Mouse (Mus musculus) layer of hippocampus, postnatal 25 days (tissue): ENCODE measurements around the gene Klc2. TPM values are rescaled to one million over a fixed set of nuclear protein-coding genes. Genes with fewer than 3 reads are reported as not detected.
A peak's percentile ranks its signal among the peaks of the same experiment; 100 is the strongest.
"Not testable (repeated sequence)": the region's sequence is repeated elsewhere in the genome, so short reads cannot be mapped to it uniquely, and the experiment has no call there.

Source experiments
- DNase-seq, 2 experiments: peaks; one replicate each; pipeline ENCODE4 v3.0.0; 2022; ENCODE audit warnings: mixed read lengths in 2 of 2, low spot score in 1 of 2; ENCODE audit errors: extremely low spot score in 1 of 2
- total RNA-seq, 2 experiments: library from RNA; stranded (reverse); gene quantifications; 2 replicates each; pipeline ENCODE4 v1.2.3; 2021

Gene Klc2
- total RNA-seq, 2 experiments from 2014 or later = 214 to 222 TPM

GRCm38 (mm10) chr19:5106731-5107191, 11.6 kb downstream of the Klc2 start, which contains the start of gene Rab1b:
Rab1b (minus strand) TSS chr19:5107072.
- peak; percentile 94 to 98 for DNase-seq

DNA sequence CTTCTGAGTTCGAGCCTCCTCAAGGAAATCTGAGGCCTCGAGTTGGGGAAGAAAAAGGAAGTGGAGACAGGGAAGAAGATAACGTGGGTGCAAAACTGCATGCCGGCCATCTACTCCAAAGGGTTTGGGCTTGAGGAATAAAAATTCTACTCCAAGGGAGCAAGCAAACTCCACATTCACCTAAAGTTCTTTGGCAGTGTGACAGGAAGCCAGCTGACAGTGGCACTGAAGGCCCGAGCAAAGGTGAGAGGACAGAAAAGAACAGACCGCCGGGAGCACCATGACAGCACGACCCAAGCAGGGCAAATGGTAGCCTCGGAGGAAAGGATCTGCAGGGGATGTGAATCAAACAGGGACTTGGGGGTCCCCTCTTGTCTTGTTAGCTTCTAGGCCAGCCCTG, 12.3 kb downstream of the Klc2 start:
- DNase-seq = no peak

DNA sequence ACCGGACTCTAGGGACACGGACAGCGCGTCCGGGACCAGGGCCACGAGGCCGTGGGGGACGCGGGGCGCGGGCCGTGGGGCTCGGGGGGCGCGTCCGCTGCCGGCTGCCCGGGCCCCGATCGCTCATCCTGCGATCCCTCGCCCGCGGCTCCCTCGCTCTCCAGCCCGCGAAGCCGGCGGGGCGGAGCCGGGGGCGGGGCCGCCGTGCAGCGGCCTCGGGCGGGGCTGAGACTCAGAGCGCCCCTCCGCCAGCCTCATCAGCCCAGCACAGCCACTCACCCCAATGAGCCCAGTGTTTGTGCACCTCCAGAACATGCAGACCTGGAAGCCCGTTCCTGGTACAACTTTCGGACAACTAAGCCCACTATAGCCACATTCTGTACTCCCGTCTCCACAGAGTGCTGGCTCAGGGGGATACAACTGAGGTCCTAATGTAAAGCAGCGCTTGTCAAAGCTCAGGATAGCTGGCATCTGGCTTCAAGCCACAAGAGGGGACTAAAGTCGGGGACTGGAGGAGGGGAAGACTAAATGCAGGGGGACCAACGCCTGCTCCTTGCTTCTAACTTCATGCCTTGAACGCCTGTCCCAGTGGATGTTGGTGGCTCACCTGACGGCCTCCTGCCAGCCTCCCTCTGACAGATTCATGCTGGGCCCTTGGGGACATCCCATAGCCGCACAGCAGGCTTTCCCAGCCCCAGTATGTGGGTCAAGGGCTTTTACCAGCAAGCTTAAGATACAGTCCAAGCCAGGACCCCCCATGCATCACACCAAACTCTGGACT, 19.8 kb downstream of the Klc2 start, which contains the start of gene Cnih2:
TSS of gene Cnih2 (minus strand) at position 159 of the 781 bp plus-strand sequence.
- DNase-seq = peak in 1 of 2 experiments; percentile 58

GRCm38 (mm10) chr19:5097521-5098362, 20.6 kb downstream of the Klc2 start:
- no peak for DNase-seq

- DNase-seq = peak; percentile 60 to 62
Measured at GRCm38 (mm10) chr19:5095887-5096474, 22.4 kb downstream of the Klc2 start.

DNA sequence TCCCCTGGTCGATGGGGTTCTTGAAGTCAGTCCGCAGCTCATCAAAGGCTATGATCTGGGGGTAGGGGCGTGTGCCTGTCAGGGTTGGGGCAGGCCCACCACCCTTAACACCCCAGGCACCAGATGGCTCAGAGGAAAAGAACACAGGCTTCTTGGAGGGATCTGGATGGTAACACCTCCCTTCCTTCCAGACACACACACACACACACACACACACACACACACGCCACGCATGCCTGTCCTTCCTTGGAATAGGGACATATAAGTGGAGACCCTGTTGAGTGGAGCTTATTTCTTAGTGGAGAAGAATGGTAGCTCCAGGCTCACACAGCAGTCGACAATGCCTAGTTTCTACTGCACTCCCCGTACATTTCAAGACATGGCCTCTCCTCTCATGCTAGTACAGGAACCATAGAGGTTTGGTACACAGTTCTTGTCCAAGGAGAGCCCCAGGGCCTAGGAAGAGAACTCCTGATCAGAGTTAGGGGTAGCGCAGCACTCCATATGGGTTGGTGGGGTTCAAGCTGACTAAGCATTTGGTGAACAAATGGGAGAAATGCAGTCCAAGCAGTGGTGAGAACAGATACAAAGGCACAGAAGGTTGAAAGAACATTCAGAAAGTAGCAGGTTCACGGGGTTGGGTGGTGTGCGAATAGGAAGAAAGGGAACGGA, 23.5 kb downstream of the Klc2 start:
- DNase-seq = no peak

DNA sequence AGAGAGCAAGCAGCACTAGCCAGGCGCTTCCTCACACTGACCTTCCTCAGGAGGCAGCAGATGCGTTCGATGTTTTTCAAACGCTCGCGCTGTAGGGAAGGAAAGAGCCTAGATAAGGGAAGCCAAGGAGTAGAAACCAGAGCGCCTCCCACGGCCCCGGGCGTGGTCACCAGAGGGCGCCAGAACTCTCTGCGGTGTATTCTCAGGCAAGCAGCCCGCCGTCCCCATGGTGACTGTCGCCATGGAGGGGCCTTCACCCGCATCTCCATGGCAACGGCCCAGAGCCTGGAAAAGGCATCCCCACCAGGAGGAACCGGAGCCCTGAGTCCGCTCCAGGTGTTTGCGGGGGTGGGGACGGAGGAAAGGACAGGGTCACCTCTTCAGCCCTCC, 24.1 kb downstream of the Klc2 start:
- peak; percentile 96 to 100 for DNase-seq

GRCm38 (mm10) chr19:5093481-5094242, 24.7 kb downstream of the Klc2 start:
- no peak for DNase-seq

- DNase-seq = no peak
Measured at GRCm38 (mm10) chr19:5092083-5092482, 26.3 kb downstream of the Klc2 start.

DNA sequence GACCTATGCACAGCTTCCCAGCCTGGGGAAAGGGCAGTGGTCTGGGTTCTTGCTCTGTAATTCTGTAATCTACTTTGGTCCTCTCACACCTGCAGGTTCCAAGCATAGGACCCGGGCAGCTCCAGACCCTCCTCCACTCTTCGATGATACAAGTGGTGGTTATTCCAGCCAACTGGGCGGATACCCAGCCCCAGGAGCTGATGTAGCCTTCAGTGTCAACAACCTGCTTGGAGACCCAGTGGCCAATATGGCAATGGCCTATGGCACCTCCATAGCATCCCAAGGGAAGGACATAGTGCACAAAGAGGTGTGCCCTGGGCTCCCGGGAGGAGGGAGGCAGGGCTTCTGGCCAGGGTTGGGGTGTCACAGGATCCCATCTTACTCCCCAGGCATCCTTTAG, 29.0 kb downstream of the Klc2 start:
- DNase-seq = no peak

DNA sequence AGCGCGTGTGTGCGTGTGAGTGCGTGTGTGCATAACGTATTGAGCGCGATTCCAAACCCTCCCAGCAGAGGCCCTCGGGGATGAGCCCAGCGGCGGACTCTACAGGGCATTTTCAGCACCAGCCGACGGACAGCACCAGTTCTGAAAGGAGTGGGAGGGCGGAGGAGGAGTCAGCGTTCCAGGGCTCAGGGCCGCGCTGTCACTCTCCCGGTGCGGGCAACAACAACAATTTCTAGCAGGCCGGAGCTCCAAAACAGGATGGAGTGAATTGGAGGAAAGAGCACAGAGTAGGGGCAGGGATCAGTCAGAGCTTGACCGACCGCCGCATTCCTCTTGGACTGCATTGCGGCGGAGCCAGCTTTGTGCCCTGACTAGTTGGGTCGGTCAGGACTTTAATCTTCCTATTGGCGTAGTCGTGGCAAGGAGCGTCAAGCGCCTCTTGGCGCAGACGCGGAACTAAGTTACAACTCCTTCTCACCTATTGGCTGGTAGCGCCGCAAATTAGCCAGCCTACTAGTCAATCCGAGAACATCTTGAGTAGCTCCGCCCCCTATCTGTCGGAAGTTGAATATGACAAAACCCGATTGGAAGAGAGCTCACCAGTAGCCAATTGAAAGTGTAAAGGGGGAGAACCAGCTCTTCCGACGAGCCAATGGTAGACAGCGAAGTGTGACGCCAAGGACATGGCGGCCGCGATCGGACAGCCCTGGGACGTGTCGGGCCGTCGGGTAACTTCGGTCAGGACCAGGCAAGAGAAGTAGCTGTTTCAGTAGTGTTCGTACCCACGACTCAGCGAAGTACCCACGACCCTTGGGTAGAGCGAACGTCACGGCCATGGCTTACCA, 30.3 kb downstream of the Klc2 start, which contains the start of gene Yif1a:
TSS of gene Yif1a (plus strand) at position 655 of the 845 bp plus-strand sequence.
- peak; percentile 74 to 84 for DNase-seq

GRCm38 (mm10) chr19:5086533-5086932, 31.8 kb downstream of the Klc2 start:
- not testable (repeated sequence) for DNase-seq

- peak in 1 of 2 experiments; percentile 65 for DNase-seq
Measured at GRCm38 (mm10) chr19:5085145-5085863, 33.1 kb downstream of the Klc2 start, which contains the start of gene Tmem151a. Tmem151a (minus strand) TSS chr19:5085531.

DNA sequence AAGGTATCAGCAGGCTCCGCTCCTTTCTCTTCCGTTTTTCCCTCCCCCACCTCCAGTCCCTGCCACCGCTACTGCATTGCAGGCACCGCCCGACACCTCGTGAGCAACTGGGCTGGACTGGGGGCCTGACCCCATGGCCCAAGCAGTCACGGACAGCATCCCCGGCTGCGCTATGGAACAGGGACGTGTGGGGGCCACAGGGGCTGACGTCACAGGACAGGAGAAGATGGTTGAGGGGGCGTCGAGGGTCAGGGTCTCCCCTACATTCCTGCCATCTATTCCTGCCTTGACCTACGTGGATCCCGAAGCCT, 33.6 kb downstream of the Klc2 start:
- DNase-seq = no peak

DNA sequence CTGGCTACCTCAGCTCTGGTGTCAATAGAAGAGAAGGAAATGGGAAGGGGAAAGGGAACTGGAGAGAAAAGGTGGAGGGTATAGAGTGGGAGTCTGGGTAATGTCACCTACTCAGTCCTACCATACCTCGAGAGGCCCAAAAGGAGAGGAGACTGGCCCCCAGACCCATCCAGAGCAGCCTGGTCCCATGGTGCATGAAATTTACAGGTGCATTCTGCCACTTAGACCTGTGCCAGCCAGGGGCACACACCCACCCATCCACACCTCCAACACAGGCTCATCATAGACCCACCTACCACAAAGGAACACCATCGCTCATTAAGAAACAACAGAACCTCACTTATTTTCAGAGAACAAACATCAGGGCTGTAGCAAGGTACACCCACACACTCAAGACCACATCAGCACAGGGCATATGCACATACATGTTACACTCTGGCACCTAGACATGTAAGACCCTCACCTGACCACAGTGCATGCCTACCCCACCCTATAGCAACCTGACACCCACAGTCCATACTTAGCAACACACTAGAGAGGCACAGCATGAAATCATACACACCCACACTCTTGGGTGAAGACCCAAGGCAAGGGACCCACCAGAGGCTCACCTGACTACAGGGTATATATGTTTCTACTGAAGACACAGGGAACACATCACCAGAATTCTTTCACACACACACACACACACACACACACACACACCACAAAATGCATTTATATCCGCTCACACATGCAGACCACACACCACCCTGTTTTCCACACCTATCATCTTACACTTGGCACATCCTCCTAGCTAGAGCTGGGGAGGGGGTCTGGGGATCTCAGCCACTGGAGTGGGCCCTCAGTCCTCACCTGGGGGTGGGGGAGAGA, 34.2 kb downstream of the Klc2 start:
- DNase-seq = no peak

GRCm38 (mm10) chr19:5082596-5082995, 35.8 kb downstream of the Klc2 start:
- no peak for DNase-seq

DNA sequence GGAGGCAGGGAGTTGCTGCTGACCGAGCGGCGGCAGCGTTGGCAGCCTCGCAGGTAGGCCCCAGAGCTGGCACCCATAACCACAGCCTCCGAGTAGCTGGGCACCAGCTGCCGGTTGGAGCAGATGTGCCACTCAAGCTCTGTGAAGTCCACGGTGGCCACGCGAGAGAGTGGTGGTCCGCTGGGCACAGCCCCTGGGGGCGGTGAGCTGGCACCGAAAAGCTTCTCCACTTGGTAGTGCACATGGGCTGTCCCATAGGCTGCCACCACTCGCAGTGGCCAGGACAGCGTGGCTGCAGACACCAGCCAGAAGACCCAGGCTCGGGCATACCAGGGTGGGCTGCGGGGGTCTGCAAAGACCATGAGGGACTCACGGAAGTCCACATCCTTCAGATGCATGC, 36.4 kb downstream of the Klc2 start:
- DNase-seq = no peak
